Mouse (Mus musculus): ENCODE results near the gene Knl1.

The Knl1 gene

DNA sequence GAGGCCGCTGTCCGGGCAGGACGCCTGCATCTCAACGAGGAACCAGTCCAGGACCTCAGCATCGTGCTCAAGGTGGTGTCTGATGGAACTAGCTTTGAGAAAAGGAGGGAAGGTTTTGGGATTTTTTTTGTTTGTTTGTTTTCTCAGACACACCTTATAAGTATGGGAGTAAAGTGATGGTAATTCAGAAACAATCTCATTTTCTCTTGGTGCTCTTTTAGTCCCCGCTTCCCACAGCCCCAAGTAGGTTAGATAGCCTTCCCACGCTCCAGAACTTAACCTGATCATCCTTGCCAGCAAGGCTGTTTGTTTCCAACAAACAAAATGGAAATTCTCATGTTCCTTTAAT is 11.5 kb upstream of the Knl1 start:
- DNase-seq (ENCODE audit: low read depth, low spot score) = no peak

DNA sequence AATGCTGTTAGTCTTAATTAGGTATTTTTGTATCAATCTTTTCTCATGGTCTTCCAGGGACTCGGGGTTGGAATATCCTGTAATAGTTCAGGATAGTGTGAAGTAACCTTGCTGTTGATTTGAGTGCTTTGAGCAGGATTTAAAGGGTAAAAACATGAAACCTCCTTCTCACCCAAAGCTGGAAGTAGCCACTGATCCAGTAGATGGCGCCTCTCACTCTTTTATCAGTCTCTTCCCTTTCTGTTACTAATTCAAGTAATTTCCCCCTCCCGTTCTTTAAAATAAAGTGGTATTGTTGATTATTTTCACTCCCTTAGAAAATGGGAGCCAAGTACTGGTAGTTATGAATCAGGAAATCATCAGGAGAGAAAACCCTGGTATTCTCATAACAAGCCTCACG is 6.0 kb upstream of the Knl1 start:
- peak; percentile 35 for DNase-seq (ENCODE audit: low read depth, low spot score)

DNA sequence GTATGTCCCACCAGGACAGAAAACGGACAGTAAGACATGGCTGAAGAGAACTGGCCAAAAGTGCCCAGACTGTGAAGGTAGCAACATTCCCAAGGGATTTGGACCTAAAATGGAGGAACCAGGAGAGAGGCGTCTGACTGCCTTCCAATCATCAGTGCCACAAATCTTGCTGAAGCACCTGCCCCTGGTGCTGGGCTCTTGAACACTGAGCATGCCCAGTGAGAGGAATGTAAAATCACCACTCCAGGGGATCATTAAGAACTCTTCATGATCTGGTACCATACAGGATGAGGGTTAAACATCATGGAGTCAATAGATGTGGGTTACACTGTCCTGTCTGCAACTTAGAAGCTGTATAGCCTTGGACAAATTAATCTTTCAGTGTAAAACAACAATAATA is 1.8 kb upstream of the Knl1 start:
- no peak for DNase-seq (ENCODE audit: low read depth, low spot score)

DNA sequence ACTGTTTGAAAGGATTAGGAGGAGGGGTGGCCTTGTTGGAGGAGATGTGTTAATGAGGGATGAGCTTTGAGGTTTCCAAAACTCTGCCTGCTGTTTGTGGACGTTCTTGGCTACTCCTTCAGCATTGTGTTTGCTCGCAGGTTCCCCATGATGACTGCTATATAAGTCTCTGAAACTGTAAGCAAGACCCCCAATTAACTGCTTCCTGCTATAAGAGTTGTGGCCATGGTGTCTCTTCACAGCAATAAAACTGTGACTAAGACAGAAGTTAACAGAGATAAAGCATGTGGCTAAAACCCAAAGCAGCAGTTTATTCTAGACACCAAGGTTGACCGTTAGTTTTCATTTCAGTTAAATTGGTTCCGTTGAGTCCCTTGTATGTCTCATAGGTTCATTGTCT is 930 bp downstream of the Knl1 start:
- peak; percentile 44 for DNase-seq (ENCODE audit: low read depth, low spot score)

DNA sequence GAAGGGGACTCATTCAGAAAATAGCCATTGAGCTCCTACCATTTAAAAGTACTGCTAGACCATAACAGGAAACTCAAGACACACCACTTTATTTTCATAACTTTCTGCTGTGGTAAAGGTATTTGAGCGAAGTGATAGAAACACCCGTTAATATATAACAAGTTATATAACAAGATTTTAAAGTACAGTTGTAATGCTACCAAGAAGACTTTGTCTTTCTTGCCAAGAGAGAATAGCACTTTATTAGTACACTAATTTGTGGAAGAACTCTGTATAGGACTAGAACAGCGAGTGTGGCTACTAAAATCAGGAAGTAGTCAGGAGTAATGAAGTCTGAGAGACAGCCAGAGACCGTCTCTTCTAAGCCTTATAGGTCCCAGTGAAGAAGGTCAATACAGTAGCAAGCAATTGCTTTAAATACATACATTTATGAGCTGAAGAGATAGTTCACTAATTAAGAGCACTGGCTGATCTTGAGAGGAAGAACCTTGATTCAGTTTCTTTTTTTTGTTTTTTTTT is 3.3 kb downstream of the Knl1 start:
- no peak for DNase-seq (ENCODE audit: low read depth, low spot score)

DNA sequence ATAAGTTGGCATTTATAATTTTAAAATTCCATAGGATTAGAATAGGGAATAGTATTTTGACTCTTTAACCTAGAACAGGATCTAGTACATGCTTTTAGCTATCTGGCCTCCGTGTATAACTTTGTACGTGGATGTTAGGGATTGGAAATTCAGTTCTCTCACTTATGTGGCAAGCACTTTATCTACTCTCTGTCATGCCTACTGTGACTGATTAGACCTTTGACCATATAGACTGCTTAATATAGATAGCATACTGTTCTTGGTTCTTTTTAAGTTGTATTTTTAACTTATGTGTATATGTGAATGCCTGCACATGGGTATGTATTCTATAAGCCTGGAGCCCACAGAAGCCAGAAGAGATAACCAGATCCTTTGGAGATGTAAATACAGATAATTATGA is 13.2 kb downstream of the Knl1 start:
- no peak for DNase-seq (ENCODE audit: low read depth, low spot score)

DNA sequence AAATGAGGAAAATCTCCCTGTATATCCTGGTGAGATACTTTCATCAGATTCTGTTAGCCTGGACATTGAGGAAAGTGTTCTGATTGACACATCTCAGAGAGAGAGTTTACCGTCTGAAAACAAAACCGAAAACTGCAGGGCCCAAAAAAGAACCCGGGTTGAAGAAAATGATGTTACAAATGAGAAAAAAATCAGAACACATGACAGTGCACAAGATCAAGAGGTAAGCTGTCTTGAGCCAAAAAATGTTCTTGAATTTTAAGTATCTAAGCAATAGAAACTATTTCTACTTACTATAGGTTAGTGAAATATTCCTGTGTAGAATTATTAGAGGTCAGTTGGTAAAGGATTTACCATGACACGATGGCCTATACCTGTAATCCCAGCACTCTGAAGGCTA is 25.5 kb downstream of the Knl1 start:
- DNase-seq (ENCODE audit: low read depth, low spot score) = no peak

DNA sequence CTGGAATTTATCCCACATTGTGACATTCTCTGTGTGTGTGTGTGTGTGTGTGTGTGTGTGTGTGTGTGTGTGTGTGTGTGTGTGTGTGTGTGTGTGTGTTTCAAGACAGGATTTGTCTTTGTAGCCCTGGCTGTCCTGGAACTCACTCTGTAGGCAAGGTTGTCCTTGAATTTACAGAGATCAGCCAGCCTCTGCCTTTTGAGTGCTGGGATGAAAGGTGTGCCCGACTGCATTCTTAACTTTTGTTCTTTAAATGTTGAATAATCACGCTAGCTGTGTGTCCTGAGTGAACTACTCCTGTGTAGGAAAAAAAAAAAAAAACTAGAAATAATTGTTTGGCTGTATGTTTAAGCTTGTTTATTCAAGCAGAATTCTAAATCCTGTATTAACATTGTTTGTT is 39.2 kb downstream of the Knl1 start:
- peak; percentile 53 for DNase-seq (ENCODE audit: low read depth, low spot score)

DNA sequence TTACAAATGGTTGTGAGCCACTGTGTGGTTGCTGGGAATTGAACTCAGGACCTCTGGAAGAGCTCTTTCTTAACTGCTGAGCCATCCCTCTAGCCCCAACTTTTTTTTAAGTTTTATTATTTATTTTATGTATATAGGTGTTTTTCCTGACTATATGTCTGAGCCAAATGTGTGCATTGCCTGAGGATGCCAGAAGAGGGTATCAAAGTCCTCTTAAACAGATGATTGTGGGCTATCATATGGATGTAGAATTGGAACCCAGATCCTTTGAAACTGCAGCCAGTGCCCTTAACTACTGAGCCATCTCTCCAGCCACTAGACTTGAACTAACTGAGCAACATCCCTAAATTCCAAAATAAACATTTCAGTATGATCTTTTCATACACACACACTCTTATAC is 54.6 kb downstream of the Knl1 start:
- DNase-seq (ENCODE audit: low read depth, low spot score) = peak; percentile 48

DNA sequence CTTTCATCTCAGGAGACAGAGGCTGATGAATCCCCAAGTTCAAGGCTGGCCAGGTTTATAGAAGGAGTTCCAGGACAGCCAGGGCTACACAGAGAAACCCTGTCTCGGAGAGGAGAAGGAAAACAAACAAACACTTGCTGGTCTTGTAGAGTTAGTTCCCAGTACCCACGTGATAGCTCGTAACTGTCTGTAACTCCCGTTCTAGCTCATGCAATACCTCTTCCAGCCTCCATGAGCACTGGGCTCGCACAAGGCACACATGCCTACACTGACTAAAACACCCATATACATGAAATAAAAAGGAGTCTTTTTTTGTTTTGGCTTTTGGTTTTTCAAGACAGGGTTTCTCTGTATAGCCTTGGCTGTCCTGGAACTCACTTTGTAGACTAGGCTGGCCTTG is 59.7 kb downstream of the Knl1 start:
- DNase-seq (ENCODE audit: low read depth, low spot score) = peak; percentile 72

DNA sequence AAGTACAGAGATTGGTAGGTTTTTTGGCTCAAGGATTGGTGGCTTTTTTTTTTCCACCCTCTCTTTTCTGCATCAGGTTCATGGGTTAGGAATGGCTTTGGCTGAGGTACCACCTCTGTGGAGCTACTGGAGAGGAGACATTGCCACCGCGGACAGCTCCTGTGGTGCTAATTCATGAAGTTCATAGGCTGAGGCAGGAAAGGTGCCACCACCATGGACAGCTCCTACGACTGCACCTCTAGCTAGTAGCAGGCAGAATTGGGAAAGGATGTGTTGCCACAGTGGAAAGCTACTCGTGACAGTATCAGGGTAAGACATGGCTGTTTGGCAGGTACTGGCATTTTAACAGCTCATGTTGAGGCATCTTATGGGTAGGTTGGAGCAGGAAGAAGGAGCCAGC is 61.6 kb downstream of the Knl1 start:
- peak; percentile 88 for DNase-seq (ENCODE audit: low read depth, low spot score)

DNA sequence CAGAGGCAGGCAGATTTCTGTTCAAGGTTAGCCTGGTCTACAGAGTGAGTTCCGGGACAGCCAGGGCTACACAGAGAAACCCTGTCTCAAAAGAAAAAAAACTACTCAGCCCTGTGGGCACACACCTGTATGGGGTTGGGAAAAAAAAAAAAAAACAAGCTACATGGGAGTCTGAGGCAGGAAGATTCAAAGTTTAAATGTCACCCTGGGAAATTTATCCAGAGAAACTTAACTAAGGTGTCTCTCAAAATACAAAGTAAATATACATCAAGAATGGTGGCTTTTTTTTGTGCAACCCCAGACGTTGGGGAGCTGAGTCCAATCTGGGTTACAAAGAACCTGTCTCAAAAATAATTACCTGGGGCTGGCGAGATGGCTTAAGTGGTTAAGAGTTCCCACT is 64.1 kb downstream of the Knl1 start:
- no peak for DNase-seq (ENCODE audit: low read depth, low spot score)

DNA sequence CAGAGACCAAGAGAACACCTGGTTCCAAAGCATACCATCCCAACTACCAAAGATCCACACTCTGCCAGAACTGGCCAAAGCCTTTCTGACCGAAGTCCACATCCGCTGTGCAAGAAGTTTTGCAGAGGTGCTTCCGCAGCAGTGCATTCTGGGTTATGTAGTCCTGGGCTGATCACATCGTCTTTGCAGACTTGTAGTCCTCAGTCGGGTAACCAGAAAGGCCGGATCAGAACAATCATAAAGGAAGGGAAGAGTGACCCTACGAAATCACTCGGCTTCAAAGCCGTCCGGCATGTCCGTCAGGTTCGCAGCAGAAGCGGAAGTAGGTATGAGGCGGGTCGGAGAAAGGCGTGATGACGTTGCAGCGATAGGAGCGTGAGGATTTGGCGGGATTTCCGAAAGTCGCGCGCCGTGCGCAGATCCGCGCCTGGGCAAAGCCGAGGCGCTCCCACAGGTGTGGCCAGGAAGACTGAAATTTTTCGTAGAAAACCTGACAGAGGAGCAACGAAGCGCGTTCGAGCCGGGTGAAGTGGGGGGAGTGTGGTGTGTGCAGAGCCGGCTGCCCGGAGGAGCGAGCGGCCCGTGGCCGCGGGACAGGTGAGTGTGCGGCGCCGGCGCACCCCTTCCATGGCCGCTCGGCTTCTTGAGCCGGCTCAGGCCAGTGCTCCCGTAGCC is 65.7 kb downstream of the Knl1 start, which contains the start of gene Rad51:
Rad51 (plus strand) TSS at position 356 of the 675 bp plus-strand sequence.
- DNase-seq (ENCODE audit: low read depth, low spot score) = peak; percentile 96

DNA sequence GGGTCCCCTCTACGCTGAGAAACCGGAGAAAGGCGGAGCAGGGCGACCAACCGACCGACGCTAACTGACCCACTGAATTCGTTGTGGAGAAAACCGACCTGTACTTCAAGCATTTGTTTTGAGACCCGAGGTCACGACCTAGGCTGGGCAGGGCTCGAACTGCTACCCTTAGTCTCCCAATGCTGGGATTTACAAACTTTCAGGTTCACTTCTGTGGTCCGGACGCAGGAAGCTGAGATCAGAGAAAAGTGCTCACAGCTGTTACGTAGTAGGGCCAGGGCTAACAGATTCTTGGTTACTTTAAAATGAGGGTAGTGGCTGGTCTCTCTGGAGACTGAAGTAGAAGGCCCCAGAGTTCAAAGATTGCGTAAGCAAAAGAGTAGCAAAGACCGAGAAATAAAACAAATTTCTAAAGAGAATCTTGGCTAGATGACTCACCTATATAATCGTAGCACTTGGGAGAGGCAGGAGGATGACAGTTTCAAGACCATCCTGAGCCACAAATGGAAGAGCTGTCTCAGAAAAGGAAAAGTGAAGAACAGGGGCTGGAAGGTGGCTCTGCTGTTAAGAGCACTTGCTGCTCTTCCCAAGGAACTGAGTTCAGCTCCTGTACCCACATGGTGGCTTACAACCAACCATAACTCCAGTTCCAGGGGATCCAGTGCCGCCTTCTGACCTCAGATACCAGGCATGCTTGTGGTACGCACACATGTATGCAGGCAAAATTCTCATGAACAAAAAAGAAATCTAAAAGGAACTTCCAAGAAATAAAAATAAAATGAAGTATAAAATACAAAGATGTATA is 66.4 kb downstream of the Knl1 start:
- DNase-seq (ENCODE audit: low read depth, low spot score) = peak; percentile 63

DNA sequence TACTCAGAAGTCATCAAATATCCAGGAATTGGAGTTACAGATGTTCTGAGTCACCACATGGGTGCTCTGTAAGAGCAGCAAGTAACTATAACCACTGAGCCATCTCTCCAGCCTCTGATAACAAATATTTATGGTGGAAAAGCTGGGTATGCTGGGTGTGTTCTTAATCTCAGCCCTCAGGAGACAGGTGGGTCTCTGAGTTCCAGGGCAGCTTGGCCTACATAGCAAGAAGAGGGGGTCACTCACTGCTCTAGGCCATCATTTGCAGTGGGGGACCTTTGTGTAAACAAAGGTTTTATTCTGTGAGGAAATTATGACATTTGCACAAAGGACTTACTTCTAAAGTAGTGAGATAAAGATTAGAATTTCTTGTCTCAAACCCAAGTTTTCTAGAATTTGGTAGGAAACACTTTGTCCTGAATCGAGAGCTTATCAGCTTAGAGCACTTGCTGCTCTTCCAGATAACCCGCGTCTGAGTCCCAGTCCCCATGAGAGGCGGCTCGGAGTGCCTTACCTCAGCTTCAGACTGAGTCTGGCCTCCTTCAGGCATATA is 89.5 kb downstream of the Knl1 start:
- DNase-seq (ENCODE audit: low read depth, low spot score) = no peak

DNA sequence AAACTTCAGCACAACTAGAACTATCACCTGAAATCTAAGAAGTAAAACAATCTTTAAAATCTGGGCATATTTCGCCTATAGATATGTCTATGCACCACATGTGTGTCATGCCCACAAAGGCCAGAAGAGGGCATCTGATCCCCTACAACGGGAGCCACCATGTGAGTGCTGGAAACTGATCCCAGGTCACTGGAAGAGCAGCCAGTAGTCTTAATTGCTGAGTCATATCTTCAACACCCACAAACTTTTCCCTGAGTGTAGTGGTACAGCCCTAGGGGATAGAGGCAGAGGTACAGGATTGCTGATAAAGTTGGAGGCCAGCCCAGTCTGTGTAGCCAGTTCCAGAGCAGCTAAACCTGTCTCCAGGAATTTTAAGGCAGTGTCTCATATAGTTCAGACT is 98.3 kb downstream of the Knl1 start:
- peak; percentile 81 for DNase-seq (ENCODE audit: low read depth, low spot score)

DNA sequence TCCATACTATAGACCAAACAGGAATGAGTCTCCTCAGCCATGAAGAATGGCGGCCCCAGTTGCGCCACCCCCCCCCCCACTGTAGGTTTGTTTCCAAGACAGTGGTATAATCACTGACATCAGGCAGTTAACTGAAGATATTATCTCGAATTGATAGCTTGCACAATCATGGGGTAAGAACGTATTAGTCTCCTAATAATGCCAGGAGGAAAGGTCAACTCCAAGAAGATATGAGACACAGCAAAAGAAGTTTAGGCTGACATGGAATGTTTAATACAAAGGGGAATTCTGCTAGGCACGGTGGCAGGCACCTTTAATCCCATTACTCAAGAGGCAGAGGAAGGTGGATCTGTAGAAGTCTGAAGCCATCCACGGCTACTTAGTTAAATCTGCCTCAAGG is 99.5 kb downstream of the Knl1 start:
- DNase-seq (ENCODE audit: low read depth, low spot score) = no peak

DNA sequence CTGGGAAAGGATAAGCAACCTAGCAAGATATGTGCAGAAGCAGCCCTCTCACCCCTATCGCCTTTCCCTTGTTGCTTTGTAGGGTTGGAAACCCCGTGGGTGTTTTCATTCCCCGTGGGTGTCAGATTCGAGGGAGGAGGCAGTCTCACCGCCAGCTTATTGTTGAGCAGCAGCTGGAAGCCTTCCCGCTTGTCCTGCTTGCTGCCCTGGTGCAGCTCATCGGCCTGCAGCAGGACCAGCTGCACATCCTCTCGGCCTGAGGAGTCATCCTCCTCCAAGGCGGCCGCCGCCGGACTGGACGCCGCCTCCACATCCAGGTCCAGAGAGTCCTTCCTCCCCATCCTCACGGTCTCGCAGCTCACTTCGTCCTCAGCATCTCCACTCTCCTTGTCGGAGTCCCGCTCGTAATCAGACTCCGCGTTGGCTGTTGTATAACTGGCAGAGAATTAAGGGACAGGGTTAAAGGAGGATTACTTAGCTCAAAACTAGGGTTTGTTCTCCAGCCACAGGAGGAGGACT is 100.3 kb downstream of the Knl1 start:
- no peak for DNase-seq (ENCODE audit: low read depth, low spot score)

DNA sequence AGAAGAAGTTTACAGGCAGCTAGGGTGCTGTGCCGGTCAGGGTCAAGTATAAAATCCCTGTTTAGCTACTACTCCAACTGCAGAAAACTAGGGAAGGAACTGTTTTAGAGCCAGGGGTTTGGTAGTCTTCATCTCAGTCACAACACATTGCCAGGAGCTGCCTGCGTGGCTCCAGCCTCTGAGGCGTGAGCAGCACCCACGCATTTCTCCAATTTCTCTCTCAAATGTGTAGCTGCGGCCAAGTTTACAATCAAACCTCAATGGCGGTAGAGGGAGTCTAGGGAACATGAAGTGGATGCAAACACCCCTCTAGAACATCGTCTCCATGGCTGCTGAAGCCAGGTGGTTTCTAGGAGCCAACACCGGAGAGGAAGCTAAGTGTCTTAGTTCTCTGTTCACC is 100.9 kb downstream of the Knl1 start:
- DNase-seq (ENCODE audit: low read depth, low spot score) = no peak

DNA sequence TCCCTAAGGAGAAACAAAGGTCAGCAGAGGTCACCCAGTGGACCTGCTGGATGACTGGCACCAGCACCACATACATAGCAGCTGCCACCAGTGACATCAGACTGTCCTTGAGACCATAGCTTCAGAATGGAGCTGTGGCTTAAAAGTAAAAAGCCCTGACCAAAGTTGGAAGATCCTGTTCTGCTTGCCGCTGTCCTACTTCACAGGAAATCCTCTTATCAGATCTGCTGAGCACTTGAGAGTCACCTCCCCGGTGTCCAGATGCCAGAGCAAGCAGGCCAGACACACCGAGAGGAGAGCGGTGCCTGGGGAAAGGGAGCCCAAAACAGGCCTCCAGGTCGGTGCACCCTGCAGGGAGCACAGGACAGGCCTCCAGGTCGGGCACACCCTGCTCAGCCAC is 105.3 kb downstream of the Knl1 start:
- no peak for DNase-seq (ENCODE audit: low read depth, low spot score)

DNA sequence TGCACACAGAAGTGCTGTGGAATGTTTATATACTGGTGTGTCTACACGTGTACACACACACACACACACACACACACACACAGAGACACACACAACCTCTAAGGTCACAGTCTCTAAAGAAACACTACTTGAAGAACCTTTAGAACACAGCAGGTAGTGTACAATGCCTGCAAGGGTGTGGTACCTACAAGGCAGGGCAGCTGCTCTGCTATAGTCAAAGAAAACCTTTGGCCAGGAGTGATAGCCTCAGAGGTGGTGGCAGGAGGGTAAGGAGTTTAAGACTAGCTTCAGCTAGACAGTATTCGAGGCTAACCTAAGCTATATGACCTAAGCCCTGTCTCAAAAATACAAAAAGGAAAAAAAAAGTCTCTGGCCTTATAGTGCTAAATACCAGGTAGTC is 107.8 kb downstream of the Knl1 start:
- DNase-seq (ENCODE audit: low read depth, low spot score) = no peak
